Mouse (Mus musculus) Patski (cell line): ENCODE data around the gene Irf2. TPM values are rescaled to one million over a fixed set of nuclear protein-coding genes. Genes with fewer than 3 reads are reported as not detected.

Experiments used
- ATAC-seq: fragments of 100-300 bp; one replicate; pipeline ENCODE4 v1.8.0; 2021
- CTCF ChIA-PET: fragments of 350-600 bp; sonication (Branson Sonifier 250); formaldehyde crosslinking; loops from one replicate; lab custom pipeline; 2022; ENCODE audit warnings: inconsistent platforms; lab: Charles Lee
- POLR2A ChIA-PET: fragments of 350-600 bp; sonication (Branson Sonifier 250); formaldehyde crosslinking; loops from one replicate; lab custom pipeline; 2022; ENCODE audit warnings: antibody characterized with exemption, inconsistent platforms; lab: Charles Lee
- DNase-seq: peaks from one replicate; pipeline ENCODE4 v3.0.0-alpha.2; 2011; ENCODE audit warnings: low read depth, low spot score
- H3K27me3 ChIP-seq: fragments of 371-371 bp; one replicate; pipeline ENCODE4 v1.5.1; 2021
- CTCF ChIP-seq: fragments of 100-300 bp; IDR thresholded peaks from one replicate; pipeline ENCODE4 v1.5.1; 2021
- in situ Hi-C: fragments of 300-500 bp; cut with MboI; formaldehyde crosslinking; loops from 3 replicates; pipeline ENCODE4 v1.11.1; 2018; ENCODE audit warnings: low pct_unique_long_range_greater_than_20kb, mixed read lengths
- polyA plus RNA-seq: library from polyadenylated mRNA; unstranded; gene quantifications from one replicate; pipeline ENCODE4 v1.2.3, GENCODE M21; 2021

The Irf2 gene
- polyA plus RNA-seq, 1 experiment from 2014 or later = 36.5 TPM

DNA sequence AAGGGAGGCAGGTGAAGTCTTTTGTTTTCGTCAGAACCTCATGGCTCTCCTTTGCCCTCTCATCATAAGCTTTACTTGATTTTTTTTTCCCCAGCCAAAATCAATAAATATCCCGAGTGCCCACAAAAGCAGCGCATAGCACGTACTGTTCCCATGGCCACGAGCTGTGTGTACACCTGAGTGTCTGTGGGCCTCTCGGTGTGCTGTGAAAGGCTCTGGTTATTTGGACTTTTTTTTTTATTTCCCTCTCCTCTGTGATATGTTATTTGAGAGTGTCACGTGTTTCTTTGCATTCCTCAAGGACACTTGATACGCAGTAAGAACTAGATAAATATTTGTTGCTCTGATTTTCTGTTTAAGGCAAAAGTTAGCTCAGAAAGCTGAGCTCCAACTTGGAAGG, 11.0 kb downstream of the Irf2 start:
- no peak for ATAC-seq
- TF ChIP-seq CTCF = no peak
- in situ Hi-C loops = no loop called here
- CTCF ChIA-PET = interaction anchor here (1.3 to 1.5 kb wide), 2 partner anchors 9 to 40 kb away, joined by 3 to 6 read pairs; no protein-coding TSS in a partner anchor
- no peak for DNase-seq
- POLR2A ChIA-PET = interaction anchor here (0.7 to 0.8 kb wide), 2 partner anchors 39 to 329 kb away, joined by 3 to 4 read pairs; no protein-coding TSS in a partner anchor
- H3K27me3 ChIP-seq = no peaks in the 10 kb centered on the region

DNA sequence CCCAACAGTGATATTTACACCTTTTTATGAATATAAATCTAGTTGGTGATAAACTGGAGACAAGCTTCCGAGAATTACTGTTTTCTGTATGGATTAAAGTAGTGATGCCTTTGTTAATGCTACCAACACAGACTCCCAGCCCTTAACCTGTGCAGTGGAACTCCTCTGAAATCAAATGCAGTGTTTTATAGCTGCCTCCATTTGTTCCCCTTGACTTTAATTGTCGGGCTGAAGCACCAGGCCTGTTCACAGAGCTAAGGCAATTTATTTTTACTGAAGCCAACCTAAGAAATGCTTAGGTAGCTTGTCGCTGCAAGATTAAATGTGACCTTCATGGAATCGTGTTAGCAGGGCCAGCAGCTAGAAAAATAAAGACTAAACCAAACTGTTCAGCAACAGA, 11.6 kb downstream of the Irf2 start:
- no peak for ATAC-seq
- POLR2A ChIA-PET = interaction anchor here (0.7 kb wide), 1 partner anchor 40 kb away, joined by 3 read pairs; no protein-coding TSS in a partner anchor
- DNase-seq = no peak
- TF ChIP-seq CTCF = no peak
- no peaks in the 10 kb centered on the region for H3K27me3 ChIP-seq
- CTCF ChIA-PET = interaction anchor here (0.9 to 1.5 kb wide), 3 partner anchors 9 to 41 kb away, joined by 3 to 6 read pairs (median 3); no protein-coding TSS in a partner anchor
- in situ Hi-C loops = no loop called here

DNA sequence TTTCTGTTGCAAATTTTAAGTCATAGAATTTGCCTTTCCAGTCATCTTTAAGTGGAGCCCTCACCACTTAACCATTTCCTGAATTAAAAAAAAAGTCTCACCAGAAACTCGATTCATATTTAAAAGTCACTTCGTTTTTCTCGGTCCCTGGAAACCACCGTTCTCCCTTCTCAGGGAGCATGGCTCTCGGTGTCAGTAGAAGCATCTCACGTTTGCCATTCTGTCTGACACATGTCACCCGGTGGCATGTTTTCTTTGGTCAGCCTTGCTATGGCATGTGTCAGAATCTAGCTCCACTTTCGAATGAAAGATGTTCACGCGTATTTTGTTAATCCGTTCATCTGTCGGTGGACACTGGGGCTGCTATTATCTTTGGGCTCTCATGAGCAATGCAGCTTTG, 13.5 kb downstream of the Irf2 start:
- DNase-seq = no peak

DNA sequence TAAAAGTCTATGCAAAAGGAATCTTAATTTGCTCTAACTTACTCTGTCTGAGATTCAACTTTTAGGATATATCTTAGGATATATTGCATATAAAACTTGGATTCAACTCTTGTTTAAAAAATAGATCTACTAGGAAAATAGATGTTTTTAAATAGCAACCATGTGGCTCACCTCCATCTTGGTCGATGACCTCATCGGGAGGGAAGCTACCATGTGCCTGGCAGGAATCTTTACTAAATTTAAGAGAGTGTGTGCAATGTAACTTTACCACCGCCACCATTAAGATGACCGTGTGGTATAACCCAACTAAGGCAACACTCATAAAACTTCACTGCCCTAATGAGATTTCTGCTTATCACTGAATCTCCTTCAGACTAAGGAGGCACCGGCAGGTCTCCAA, 14.8 kb downstream of the Irf2 start:
- CTCF ChIA-PET = no interaction called here
- POLR2A ChIA-PET = no interaction called here

More for the DNA sequence above, 13.5 kb downstream of the Irf2 start:
- CTCF ChIA-PET = no interaction called here
- ATAC-seq = no peak
- TF ChIP-seq CTCF = no peak
- in situ Hi-C loops = no loop called here
- POLR2A ChIA-PET = no interaction called here
- no peaks in the 10 kb centered on the region for H3K27me3 ChIP-seq

DNA sequence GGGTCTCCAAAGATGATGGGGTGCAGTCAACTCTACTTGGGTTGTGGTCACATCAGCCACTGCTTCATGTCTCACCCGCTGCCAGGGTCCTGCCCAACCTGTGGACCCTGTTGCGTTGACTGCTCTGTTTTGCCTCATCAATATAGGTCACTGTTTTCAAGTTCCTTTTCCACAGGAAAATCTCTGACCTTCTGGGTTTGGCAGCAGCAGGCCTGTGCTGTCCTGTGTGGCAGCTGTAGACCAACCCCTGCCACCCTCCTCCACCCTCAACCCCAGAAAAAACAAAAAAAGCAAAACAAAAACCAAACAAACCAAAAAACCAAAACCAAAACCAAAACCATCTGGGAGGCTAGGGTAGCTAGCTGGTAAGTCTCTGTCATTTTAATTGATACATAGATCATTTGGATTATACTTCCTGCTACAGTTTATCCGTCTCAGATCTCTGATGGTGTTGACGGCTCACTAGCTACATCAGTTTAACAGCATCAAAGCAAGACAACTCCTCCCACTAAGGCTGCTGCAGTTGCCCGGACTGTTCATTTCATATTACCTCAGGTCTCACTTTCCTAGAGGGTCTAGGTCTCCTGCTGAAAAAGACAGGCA, 16.3 kb downstream of the Irf2 start:
- in situ Hi-C loops = no loop called here
- ChIA-PET POLR2A (interaction anchor here (1.0 kb wide), 1 partner anchor 14 kb away, joined by 4 read pairs; no protein-coding TSS in a partner anchor), CTCF (no interaction called here)
- ATAC-seq (no peak), DNase-seq (no peak)
- no peaks in the 10 kb centered on the region for H3K27me3 ChIP-seq
- TF ChIP-seq CTCF = no peak

More for the DNA sequence above, 14.8 kb downstream of the Irf2 start:
- no peak for ATAC-seq
- no peaks in the 10 kb centered on the region for H3K27me3 ChIP-seq
- no peak for DNase-seq
- no peak for TF ChIP-seq CTCF
- in situ Hi-C loops = no loop called here

DNA sequence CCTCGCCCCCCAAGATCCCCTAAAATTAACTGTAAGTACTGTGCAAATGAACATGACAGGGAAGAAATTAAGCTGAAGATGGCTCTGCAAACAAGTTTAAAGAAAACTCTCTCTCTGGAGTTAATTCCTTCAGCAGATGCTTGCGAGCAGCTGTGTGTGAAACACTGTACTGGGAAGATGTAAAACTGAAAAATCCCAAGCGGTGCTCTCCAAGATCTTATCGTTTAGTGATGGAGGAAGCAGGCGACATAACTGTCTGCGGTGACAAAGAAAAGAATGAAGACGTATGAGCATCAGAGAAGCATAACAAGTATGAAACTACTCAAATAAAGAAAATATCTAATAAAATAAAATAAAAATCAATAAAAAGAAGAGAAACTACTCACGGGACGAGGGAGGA, 18.1 kb downstream of the Irf2 start:
- CTCF ChIA-PET = no interaction called here
- no peak for ATAC-seq
- POLR2A ChIA-PET = no interaction called here
- no peaks in the 10 kb centered on the region for H3K27me3 ChIP-seq
- no peak for DNase-seq
- in situ Hi-C loops = no loop called here
- no peak for TF ChIP-seq CTCF

DNA sequence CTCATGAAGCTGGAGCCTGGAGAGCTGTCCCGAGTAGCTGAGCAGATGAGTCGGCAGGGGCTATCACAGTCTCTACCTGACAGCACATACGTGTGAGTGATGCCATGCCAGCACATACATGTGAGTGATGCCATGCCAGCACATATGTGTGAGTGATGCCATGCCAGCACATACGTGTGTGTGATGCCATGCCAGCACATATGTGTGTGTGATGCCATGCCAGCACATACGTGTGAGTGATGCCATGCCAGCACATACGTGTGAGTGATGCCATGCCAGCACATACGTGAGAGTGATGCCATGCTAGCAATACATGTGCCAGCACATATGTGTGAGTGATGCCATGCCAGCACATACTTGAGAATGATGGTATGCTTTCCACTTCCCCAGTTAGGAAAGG, 18.6 kb downstream of the Irf2 start:
- ChIA-PET POLR2A (no interaction called here), CTCF (no interaction called here)
- ATAC-seq (no peak), DNase-seq (no peak)
- TF ChIP-seq CTCF = no peak
- H3K27me3 ChIP-seq = no peaks in the 10 kb centered on the region
- in situ Hi-C loops = no loop called here

DNA sequence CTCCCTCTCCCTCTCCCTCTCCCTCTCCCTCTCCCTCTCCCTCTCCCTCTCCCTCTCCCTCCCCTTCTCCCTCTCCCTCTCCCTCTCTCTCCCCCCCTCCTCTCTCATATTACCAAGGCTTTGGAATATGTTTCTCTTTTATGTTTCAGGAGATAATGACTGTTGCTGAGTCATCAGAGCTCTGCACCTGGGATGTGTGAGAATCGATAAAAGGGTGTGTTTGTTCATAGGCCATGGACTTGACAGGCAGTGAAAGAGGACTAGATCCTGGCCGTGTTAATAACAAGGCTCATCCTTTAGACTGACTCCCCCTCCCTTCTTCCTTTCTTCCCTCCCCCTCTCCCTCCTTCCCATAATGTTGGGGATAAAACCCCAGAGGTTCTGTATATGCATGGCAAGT, 19.1 kb downstream of the Irf2 start:
- no peak for TF ChIP-seq CTCF
- ChIA-PET CTCF (interaction anchor here (1.1 kb wide), 1 partner anchor 55 kb away, joined by 3 read pairs; no protein-coding TSS in a partner anchor), POLR2A (no interaction called here)
- in situ Hi-C loops = no loop called here
- H3K27me3 ChIP-seq = no peaks in the 10 kb centered on the region
- ATAC-seq (no peak), DNase-seq (no peak)

DNA sequence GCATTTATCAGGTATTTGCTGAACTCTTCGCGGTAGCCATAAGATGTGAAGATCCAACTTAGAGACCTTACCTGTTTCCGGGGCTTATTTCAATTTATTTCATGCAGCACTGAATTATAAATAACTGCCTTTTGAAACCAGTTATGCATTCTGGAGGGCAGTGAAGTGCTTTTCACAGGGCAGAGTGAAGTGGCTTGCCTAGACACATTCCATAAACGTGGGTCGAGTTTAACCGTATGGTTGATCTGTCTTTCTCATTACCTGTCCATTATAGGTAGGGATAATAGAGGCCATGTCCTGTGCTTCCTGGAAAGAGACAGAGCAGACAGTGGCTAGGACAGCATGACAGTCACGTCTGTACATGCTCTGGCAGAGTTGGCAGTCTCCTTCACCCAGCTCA, 20.0 kb downstream of the Irf2 start:
- no peaks in the 10 kb centered on the region for H3K27me3 ChIP-seq
- TF ChIP-seq CTCF = no peak
- ATAC-seq (no peak), DNase-seq (no peak)
- POLR2A ChIA-PET = no interaction called here
- in situ Hi-C loops = no loop called here
- CTCF ChIA-PET = interaction anchor here (1.1 kb wide), 1 partner anchor 55 kb away, joined by 3 read pairs; no protein-coding TSS in a partner anchor

DNA sequence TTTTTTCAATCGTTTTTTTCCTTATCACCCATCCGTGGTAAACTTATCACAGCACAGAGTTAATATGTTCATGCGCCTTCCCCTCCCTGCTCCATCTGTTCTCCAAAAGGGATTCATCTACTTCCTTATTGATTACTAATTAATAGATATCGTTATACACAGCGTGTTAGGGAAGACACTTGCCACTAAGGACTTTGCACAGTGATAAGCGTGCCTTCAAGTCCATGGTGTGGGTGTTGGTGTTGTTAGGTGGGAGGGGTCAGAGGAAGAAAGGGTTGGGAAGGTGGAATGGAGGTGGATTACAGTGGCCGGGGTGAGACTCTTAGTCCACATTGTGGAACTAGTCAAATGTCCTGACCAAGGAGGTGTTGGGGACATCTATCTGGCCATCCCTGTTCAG, 21.2 kb downstream of the Irf2 start:
- no peak for ATAC-seq
- CTCF ChIA-PET = interaction anchor here (0.8 kb wide), 1 partner anchor 14 kb away, joined by 3 read pairs; no protein-coding TSS in a partner anchor

DNA sequence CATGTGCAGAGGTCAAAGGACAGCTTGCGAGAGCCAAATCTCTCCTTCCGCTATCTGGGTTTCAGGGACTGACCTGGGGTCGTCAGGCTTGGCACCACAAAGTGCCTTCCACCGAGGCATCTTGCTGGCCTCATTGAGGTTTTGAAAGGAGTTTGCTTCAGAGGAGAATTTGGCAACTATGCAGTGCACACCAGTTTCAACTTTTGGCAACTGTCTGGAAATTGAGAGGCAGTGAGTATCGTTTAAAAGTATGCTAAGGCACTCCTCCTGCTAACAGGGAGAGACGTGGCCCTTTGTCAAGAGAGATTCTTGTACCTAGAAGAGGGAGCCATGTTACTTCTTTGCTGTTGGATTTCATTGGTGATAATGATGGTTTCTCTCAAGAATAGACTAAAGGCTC, 21.9 kb downstream of the Irf2 start:
- in situ Hi-C loops = no loop called here
- H3K27me3 ChIP-seq = no peaks in the 10 kb centered on the region
- no peak for TF ChIP-seq CTCF
- ChIA-PET POLR2A (no interaction called here), CTCF (no interaction called here)
- no peak for DNase-seq
- no peak for ATAC-seq

More for the DNA sequence above, 21.2 kb downstream of the Irf2 start:
- no peak for DNase-seq
- TF ChIP-seq CTCF = no peak
- in situ Hi-C loops = no loop called here
- POLR2A ChIA-PET = no interaction called here
- no peaks in the 10 kb centered on the region for H3K27me3 ChIP-seq
